Mouse (Mus musculus): ENCODE data around the gene Tlr7.

DNA sequence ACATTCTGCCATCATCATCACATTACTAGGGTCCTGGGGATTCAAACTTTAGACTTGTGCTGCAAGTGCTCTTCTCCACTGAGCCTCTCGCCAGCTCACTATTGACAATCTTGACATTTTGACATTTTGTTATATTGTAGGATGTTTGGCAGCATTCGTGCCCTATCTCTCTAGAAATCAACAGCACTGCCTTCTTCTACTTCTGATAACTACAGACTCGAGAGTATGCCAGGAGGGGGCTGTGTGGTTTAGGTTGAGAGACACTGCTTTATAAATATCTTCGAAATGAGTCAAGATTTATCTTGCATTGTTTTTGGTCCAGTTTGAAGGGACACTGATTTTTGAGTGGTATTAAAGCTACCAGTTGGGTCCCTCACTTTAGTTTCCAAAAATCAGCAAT is 635 bp upstream of the Tlr7 start:
- TF ChIP-seq EP300 (IDR thresholded peaks at IDR 0.05) (no peak), CTCF (IDR thresholded peaks at IDR 0.05) (no peak)
